In genomic region chr17:70989991-70990390, GRCm38 (mm10) we compare ENCODE assay signal across 7 mouse cellular contexts. TPM values are rescaled to one million over a fixed set of nuclear protein-coding genes. Genes with fewer than 3 reads are reported as not detected.
A peak's percentile ranks its signal among the peaks of the same experiment; 100 is the strongest.
DNase-seq lines count a peak whose midpoint lies in the region; ATAC-seq lines count a peak whose summit lies in the region.

No protein-coding gene starts in this region.

- peaks cover 58% of the 10 kb centered on the region for H3K36me3 ChIP-seq in liver, embryonic 12.5 days
- peaks cover 43% of the 10 kb centered on the region for H3K36me3 ChIP-seq in neural tube, embryonic 13.5 days

- H3K4me3 ChIP-seq in liver, embryonic 12.5 days: peak overlapping the region; percentile 92
- peak overlapping the region; percentile 86 for H3K4me3 ChIP-seq in neural tube, embryonic 13.5 days

- peaks cover 62% of the 10 kb centered on the region for H3K4me1 ChIP-seq in liver, embryonic 12.5 days
- peaks cover 32% of the 10 kb centered on the region for H3K4me1 ChIP-seq in neural tube, embryonic 13.5 days (replicated peaks)

- peak overlapping the region; percentile 90 for H3K9ac ChIP-seq in liver, embryonic 12.5 days
- peak overlapping the region; percentile 95 for H3K9ac ChIP-seq in neural tube, embryonic 13.5 days

- H3K27me3 ChIP-seq in liver, embryonic 12.5 days (replicated peaks): no peaks in the 10 kb centered on the region
- H3K27me3 ChIP-seq in neural tube, embryonic 13.5 days: no peaks in the 10 kb centered on the region

- DNase-seq in lung, adult 18-20 months: peak; percentile 56 to 59
- DNase-seq in lung, postnatal 4 days: no peak
- DNase-seq in retina, postnatal 1 day: no peak

- ATAC-seq in activated CD4-positive, CD25-positive, alpha-beta regulatory T cell, adult 4 months: peak; percentile 22
- ATAC-seq in granulocyte monocyte progenitor cell, adult 5-6 weeks (replicated peaks; ENCODE audit: poor library complexity, severe bottlenecking): peak; percentile 25
- ATAC-seq in liver, embryonic 12.5 days: peak; percentile 68
- peak; percentile 82 for ATAC-seq in neural tube, embryonic 13.5 days (ENCODE audit: low read depth)

- 1% methylated on average over 24 of the region's 24 CpGs for WGBS in liver, embryonic 12.5 days (ENCODE audit: insufficient replicate concordance)
- WGBS in neural tube, embryonic 13.5 days: 2% methylated on average over 24 of the region's 24 CpGs

- H3K4me2 ChIP-seq in liver, embryonic 12.5 days: peak overlapping the region; percentile 88
- peak overlapping the region; percentile 69 for H3K4me2 ChIP-seq in neural tube, embryonic 13.5 days

- H3K9me3 ChIP-seq in liver, embryonic 12.5 days (replicated peaks): no peaks in the 10 kb centered on the region
- no peaks in the 10 kb centered on the region for H3K9me3 ChIP-seq in neural tube, embryonic 13.5 days

- H3K27ac ChIP-seq in liver, embryonic 12.5 days: peak overlapping the region; percentile 80
- H3K27ac ChIP-seq in neural tube, embryonic 13.5 days (replicated peaks): peak overlapping the region; percentile 97

RNA-seq across cellular contexts. Expression of gene Myom1, which starts 12.4 kb away (rescaled TPM):
- polyA plus RNA-seq in activated CD4-positive, CD25-positive, alpha-beta regulatory T cell, adult 4 months (2017; shearing (Covaris generic)): under 1 TPM in 1 of 2 experiments, not detected in 1; 0.26 TPM
- total RNA-seq in granulocyte monocyte progenitor cell, adult 5-6 weeks (2014; fragmentation: Nextera tagmentation): 1.2 TPM in 1 of 2 replicates, not detected in the other
- 0.05 and 1.2 TPM in 2 replicates for total RNA-seq in granulocyte monocyte progenitor cell, adult 5-6 weeks (2017)
- 3.5 and 3.9 TPM in 2 replicates for polyA plus RNA-seq in liver, embryonic 12.5 days (2016; fragmentation: Nextera tagmentation; extraction: Ambion mirVana)
- polyA plus RNA-seq in neural tube, embryonic 13.5 days (2015; fragmentation: Nextera tagmentation; extraction: Ambion mirVana): 1.7 and 2.8 TPM in 2 replicates

RNA-seq across cellular contexts. Expression of gene Myl12a, which starts 12.7 kb away (rescaled TPM):
- polyA plus RNA-seq in activated CD4-positive, CD25-positive, alpha-beta regulatory T cell, adult 4 months (2017; shearing (Covaris generic)): 100 to 1,000 TPM; 693 to 929 TPM
- 226 and 321 TPM in 2 replicates for total RNA-seq in granulocyte monocyte progenitor cell, adult 5-6 weeks (2014; fragmentation: Nextera tagmentation)
- total RNA-seq in granulocyte monocyte progenitor cell, adult 5-6 weeks (2017): 159 and 194 TPM in 2 replicates
- 292 TPM in 2 replicates for polyA plus RNA-seq in liver, embryonic 12.5 days (2016; fragmentation: Nextera tagmentation; extraction: Ambion mirVana)
- polyA plus RNA-seq in neural tube, embryonic 13.5 days (2015; fragmentation: Nextera tagmentation; extraction: Ambion mirVana): 171 and 203 TPM in 2 replicates

Comparison
In these comparisons a context has a peak if more than half of its experiments do, and no peak if none do; other contexts are left out.
1. DNase-seq: peak in lung, adult 18-20 months (2 of 2); none in lung, postnatal 4 days (0 of 2) and retina, postnatal 1 day (single experiment).
2. ATAC-seq: peak in every context shown above with its lines; median percentile 82 in neural tube, embryonic 13.5 days; 68 in liver, embryonic 12.5 days; 25 in granulocyte monocyte progenitor cell, adult 5-6 weeks; 22 in activated CD4-positive, CD25-positive, alpha-beta regulatory T cell, adult 4 months.